Mouse (Mus musculus): ENCODE measurements around the gene Ly6g6e.
A peak's percentile ranks its signal among the peaks of the same experiment; 100 is the strongest.

Ly6g6e gene

DNA sequence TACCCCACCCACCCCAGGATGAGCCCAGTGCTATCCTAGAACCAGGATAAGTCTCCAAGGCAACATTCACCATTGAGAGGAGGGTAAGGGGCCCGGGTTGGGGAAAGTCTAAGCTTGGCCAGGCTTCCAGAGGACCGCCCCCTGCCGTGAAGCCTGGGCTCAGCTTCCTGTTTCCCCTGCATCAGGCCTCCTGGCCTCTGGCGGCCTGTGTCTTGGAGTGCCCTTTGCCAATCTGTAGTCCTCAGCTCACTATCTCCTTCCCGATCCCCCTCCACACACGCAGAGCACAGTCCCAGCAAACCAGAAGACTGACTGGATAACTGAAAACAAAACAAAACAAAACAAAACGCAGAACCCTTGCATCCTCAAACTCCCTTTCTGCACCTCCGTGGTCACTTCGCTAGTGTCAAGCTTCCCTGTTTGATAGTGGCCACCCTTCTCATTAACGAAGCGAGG lies 27.1 kb upstream of the Ly6g6e start, which contains the start of gene Clic1:
Clic1 (plus strand) TSS at position 406 of the 456 bp plus-strand sequence.
- no peak for DNase-seq (ENCODE audit: low spot score in 2 of 2)

DNA sequence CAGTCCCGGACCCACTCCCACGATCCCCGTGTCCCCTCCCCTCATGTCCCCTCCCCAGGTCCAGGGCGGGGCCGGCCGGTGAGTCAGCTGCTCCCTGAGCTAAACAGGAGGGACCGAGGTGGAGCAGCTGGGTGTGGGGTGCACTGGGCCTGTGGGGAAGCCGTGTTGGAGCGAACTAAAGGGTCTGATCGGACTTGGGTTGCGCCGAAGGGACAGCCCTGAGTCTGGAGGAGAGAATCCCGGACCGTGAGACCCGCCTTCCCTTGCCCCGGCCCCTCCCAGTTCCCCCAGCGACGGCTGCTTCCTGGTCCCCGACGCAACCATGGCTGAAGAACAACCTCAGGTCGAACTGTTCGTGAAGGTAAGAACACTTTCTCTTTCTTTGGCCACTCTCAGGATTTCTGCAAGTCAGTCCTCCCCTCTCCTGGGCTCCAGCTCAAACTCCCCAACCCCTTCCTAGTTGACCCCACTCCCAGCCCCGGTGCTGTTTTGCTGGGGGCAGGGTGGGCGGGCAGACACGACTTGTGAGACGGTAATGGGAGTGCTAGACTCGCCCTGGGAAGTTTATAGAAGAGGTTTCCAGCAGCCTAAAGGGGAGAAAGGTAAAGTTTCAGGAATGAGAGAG lies 26.5 kb upstream of the Ly6g6e start:
- no peak for DNase-seq (ENCODE audit: low spot score in 2 of 2)

DNA sequence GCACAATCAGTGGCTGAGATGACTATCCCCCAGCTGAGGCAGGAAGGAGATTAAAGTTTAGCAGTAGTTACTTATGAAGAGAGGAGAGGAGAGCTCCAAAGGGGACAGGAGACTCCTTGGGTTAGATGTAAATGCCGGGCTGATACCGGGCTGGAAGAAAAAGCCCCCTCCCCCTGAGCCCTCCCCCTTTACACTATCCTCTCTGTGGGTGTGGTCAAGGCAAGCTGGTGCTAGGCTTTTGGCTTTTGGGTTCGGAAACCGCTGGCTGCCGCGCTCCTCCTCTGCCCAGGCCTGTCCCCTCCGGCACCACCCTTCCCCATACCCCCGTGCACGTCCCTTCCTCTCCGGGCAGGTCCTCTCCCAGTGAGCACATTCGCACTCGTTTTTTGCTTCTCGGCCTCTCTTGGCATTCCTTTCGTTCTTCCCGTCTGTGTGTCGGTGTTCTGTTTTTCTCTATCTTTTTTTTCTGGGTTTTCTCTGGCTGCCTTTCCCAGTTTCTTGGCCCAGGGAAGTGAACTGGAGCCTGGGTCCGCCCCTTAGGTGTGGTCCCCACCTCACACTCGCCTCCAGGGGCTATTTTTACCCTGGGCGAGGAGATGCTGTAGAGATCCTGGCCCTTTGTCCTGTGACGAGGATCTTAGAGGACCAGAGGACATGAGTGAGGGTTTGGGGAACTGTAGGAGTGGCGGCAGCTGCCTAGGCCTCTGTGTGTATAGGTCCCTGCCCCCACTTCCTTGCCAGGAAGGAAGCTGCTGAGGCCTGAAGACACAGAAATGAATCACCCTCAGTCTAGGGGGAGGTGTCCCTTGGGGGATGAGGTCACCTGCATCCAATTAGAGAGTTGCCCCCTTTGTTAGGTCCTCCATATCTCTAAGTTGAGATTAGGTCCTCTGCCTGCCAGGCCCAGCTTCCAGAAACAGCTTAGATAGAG lies 25.3 kb upstream of the Ly6g6e start:
- no peak for DNase-seq (ENCODE audit: low spot score in 2 of 2)

DNA sequence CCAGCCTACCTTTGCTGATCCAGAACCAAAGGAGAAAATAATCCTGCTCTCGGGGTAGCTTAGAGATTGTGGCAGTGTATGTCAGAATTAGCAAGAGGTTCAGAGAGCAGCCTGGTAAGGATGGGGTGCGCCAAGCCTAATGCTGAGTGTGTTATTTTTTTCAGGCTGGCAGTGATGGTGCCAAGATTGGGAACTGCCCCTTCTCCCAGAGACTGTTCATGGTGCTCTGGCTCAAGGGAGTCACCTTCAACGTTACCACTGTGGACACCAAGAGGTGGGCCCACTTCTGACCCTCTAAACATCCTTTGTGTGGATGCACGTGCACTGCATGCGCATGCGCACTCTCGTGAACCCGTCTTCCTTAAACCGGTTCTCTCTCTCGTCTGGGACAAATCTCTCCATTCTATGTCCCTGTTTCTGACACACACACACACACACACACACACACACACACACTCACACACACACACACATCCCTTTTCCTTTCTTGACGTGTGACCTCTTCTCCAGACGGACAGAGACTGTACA lies 24.4 kb upstream of the Ly6g6e start:
- DNase-seq (ENCODE audit: low spot score in 2 of 2), result no peak

DNA sequence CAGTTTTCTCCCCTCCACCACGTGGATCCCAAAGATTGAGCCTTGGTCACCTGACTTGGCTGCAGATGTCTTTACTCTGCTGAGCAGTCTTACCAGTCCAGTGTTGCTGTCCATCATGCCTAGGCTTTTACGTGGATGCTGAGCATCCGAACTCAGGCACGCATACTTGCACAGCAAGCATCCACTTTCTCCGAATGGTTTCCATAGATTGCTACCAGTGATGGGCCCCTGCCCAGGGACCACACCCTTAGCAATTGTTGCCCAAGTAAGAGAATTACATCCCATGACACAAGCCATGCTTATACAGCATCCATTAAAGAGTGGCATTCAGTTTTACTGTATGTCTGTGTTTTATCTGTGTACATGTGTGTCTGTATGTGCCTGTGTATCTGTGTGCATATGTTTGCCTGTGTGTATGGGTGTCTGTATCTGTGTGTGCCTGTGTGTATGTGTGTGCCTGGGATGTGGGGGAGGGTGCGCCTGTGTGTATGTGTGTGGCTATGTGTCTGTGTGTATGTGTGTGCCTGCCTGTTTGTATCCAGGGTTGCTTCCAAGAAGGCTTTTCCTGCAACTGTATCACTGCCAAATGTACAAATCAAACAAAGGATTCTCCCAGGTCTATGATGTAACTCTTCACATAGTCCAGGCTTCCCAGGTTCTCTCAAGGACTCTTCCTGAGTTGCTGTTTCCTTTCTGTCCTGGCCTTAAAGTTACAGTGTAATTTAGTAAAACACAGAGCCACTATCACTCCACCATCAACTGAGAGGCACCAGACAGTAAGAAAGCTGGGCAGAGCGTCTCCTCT lies 20.8 kb upstream of the Ly6g6e start:
- DNase-seq (ENCODE audit: low spot score in 2 of 2), result no peak

DNA sequence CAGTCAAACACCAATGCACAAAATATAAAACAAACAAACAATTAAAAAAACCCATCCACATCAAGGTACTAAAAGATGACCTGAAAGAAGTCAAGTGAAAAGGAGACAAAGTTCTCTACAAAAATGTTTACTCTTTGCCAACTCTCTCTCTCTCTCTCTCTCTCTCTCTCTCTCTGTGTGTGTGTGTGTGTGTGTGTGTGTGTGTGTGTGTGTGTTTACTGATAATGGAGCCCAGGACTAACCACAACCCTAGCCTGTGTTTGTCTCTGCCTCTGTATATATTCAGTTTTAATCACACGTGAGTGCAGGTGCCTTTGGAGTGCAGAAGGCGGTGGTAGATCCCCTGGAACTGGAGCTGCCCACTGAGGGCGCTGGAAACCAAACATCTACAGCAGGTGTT lies 19.6 kb upstream of the Ly6g6e start:
- no peak for DNase-seq (ENCODE audit: low spot score in 2 of 2)

DNA sequence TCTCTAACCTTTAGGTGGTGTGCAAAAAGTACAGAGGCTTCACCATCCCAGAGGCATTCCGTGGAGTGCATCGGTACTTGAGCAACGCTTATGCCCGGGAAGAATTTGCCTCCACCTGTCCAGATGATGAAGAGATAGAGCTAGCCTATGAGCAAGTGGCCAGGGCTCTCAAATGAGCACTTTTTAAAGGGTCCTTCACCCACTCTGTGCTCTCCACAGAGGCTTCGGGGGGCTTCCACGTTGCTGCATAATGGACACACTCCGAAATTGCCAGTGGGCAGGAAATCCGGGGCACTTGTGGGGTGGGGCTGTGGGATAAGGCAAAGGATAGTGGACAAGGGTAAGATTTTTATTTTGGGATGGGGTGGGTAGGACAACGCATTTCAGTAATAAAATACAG lies 18.4 kb upstream of the Ly6g6e start:
- no peak for DNase-seq (ENCODE audit: low spot score in 2 of 2)

DNA sequence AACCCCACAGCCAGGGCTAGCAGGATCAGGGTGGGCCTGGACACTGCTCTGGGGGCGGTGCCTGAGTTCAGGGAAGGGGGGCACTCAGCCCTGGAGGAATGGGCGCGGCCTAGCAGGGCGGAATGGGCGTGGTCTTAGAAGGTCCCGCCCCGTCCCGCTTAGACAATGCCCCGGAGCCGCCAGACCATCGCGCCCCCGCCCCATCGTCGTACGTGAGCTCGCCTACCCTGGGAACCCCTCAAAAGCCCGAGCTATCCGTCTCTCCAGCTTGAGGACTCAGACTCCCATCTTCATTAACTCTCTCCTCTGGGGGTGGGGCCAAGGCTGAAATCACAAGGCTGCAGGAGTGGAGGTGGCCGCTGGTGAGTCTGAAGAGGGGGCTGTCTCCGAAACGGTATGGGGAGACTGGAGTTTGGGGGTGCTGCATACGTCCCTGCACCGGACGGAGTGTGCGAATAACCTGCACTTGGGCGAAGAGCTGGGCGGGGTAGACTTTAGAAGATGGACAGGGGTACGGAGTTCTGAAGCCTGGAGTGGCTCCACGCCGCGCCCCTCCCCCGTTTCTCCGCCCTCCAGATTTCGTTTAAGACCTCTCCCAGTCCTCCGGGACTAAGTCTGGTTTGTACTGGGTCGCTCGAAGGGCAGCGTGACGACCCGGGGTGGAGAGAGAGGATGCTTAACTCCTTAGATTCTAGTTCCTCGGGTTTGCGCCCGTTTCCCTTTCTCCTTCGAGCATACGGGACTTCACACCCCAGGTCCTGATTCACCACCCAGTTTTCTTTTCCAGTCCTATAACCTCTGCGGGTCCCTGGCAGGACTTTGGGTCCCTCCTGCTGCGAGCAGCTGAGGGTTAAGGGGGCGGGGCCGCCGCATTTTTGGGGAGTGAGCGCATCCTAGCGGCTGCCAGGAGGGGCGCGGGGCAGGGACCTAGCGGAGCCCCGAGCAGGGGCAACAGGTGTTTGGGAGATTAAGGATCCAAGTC lies 17.5 kb upstream of the Ly6g6e start, which contains the start of gene Ddah2:
Ddah2 (plus strand) TSS at position 125 of the 982 bp plus-strand sequence.
- DNase-seq (ENCODE audit: low spot score in 2 of 2), result peak; percentile 46 to 66

DNA sequence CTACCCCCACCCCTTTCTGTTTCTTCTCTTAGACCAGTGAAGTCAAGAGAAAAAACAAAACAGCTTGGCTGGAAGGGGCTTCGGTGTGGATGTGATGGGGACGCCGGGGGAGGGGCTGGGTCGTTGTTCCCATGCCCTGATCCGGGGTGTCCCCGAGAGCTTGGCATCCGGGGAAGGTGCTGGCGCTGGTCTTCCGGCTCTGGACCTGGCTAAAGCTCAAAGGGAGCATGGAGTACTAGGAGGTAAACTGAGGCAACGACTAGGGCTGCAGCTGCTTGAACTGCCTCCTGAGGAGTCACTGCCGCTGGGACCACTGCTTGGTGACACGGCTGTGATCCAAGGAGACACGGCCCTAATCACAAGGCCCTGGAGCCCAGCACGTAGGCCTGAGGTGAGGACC lies 16.6 kb upstream of the Ly6g6e start:
- no peak for DNase-seq (ENCODE audit: low spot score in 2 of 2)

DNA sequence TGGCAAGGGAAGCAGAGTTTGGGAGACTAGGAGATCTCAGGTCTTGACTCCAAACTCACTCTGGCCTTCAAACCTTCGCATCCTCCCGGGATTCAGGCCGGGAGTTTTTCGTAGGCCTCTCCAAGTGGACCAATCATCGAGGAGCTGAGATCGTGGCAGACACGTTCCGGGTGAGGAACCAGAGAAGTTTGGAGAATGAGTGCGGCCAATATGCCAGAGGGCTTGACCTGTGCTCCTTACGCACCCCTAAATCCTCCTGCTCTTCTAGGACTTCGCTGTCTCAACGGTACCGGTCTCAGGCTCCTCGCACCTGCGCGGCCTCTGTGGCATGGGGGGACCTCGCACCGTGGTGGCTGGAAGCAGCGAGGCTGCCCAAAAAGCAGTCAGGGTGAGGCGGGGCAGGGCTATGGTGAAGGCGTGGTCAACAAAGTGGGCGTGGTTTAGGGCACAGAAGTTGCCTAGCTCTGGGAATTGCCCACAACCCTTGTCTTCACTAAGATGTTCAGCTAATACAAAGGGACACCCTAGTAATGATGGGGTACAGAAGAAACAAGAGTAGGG lies 15.9 kb upstream of the Ly6g6e start:
- DNase-seq (ENCODE audit: low spot score in 2 of 2), result no peak

DNA sequence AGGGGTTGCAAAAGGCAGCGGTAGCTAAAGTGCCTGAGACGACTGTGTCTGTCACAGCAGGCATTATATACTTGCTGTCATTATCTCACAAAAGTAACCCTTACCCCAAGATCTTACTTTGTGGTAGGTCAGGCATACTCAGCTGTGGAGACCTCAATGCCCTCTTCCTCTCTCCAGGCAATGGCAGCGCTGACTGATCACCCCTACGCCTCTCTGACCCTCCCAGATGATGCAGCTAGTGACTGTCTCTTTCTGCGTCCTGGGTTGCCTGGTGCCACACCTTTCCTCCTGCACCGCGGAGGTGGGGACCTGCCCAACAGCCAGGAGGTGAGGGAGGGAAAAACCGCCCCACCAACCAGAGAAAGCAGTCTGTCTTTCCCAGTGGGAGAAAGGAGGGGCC lies 15.4 kb upstream of the Ly6g6e start:
- DNase-seq (ENCODE audit: low spot score in 2 of 2), result no peak

DNA sequence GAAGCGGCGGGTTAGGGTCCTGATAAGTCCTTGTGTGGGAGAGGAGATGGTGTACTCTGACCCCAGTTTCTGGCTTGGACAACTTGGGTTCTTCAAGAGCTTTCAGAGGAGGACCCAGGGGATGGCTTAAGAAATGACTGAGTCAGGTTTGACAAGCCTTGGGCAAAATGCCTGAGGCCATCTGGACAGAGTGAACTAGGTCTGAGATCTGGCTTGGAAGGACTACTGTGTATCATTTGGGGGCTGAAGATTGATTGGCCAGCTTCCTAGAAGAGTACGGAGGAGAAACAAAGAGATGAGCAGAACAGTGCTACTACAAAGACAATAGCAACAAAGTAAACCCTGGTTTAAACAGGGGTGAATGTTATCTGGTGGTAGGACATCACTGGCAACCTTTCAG lies 13.2 kb upstream of the Ly6g6e start:
- no peak for DNase-seq (ENCODE audit: low spot score in 2 of 2)

DNA sequence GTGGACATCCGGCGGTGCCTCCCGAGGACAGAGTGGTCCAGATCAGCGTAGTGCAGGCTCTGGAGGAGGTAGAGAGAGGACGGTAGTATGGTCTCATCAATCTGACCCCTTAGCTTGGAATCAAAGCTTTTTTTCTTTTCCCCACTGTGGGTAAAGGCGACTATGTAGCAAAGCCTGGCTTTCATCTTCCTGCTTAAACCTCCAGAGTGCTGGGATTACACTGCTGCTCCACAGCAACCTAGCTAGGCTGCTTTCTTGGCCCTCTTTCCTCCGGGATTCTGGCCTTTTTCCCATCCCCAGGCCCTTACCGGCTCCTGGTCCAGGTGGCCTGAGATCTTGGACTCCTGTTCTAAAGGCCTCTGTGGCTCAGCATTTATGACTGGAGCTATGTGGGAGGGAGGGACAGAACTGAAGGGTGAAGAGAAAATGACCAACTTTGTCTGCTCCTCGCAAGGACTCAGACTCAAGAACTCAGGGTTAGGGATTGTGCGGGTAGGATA lies 12.3 kb upstream of the Ly6g6e start:
- no peak for DNase-seq (ENCODE audit: low spot score in 2 of 2)

DNA sequence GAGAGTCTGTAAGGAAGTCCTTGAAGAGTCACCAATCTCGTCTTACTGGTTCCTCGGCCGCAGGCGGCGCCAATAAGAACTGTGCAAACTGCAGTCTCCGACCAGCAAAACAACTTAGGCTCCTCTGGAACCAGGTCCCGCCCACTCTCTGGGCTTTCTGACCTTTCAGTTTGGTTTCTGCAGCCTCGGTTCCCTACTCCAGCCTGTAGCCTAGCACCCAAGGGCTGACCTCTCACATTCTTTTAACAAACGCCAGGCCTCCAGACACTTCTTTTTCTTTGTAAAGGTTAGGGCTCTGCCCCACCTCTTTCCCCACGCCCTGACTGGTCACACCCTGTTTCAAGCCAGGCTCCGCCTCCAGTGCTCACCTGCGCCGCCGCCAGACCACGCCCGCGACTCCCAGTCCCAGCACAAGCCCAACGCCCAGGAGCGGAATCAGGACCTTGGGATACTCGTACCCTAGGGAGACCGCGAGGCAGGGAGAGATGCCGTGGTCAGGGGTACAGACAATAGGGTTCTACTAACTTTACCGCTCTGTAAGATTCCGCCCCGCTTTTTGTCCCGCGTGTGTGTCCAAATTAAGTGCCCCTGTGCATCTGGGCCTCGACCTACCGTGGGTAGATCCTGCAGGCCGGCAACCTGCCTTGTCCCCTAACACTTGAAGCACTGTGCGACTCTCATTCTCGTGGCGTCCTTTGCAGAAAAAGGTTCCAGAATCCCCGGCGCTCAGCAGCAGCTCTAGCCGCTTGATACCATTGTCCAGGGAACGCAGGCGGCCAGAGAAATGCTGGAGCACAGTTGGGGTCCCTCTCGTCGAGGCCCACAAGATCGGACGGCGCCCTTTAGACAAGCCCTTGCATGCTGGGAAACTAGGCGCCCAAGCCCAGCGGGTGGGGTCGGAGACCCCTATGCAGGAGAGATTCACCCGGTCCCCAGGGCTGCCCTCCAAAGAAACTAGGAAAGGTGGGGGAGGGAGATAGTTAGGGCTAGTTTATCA lies 11.5 kb upstream of the Ly6g6e start, which contains the start of gene Ly6g6c:
Ly6g6c (plus strand) TSS at position 438 of the 997 bp plus-strand sequence.
- no peak for DNase-seq (ENCODE audit: low spot score in 2 of 2)

DNA sequence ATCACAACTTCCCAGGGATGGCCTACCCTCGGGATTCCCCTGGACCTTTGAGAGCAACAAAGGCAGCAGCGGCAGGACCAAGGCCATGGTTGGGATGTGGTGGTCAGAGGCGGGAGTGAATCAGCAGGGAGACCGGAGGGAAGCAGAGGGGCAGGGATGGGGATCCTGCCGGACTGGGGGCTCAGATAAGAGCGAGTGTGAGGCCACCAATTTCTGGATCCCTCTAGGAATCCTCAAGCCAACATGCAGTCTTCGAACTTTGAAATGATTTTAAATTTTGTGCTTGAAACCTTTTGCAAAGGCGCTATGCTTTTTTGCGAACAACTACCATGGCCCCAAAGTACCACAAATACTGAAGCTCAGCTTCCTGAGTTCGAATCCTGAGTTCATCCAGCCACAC lies 10.6 kb upstream of the Ly6g6e start, which contains the start of gene Mpig6b:
Mpig6b (minus strand) TSS at position 101 of the 400 bp plus-strand sequence.
- no peak for DNase-seq (ENCODE audit: low spot score in 2 of 2)

DNA sequence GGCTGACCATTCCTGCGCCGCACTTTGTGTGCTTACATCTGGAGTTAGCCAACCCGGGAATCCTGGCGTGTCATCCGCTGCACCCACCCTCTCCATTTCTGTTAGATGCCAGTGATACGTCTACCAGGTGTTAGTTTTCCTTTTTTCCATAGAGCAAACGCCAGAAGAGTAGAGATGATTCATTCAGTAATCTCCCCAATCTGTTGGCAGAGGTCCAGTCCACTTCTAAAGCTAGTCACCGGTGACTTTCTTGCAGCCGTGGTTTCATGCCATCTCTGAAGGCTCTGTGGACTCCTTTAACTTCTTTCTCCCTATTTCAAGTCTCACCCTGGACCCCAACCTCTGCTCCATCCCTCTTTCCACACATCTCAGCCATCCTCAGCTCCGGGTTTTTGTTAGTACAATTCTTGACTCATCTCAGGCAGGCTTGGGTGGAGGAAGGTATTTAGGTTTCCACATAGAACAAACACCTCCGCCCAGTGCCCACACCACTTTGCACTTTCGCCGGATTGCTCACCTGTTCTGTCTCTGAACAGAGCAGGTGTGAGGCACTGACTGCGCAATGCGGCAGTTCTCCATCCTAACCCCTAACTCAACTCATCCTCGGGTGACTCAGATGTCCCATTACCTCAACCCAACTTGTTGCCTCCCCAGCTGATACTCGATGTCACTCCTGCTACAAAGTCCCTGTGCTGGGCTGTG lies 8.3 kb upstream of the Ly6g6e start:
- peak in 1 of 2 experiments; percentile 42 for DNase-seq (ENCODE audit: low spot score in 2 of 2)

DNA sequence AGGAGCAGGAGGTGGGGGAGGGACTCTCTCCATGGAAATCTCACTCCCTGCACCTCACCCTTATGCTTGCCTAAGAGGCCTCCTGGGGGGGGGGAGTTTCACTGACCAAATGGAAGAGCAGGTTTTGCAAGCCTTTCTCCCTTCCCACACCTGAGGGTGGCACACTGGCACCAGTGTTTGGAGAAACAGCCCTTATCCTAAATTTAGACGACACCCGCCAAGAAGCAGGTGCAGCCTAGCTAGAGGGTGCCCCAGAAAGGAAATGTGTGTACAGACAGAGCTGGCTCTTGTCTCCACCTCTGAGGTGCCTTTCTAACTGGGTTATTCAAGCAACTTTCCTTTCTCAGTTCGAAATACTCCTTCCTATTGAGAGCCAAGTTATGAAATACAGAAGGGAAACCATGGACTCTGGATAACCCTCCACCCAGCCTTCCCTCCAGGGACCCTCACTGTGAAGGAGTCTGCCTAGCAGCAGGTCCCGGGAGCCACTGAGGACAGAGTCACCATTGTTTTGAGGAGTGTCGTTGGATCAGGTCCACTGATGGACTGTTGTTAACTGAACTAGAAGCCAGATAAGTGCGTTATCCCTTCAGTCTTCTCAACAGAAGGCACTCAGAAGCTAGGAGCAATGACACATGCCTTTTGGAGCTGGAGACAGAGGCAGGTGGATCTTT lies 6.0 kb upstream of the Ly6g6e start:
- DNase-seq (ENCODE audit: low spot score in 2 of 2), result no peak
